In the genomic region with DNA sequence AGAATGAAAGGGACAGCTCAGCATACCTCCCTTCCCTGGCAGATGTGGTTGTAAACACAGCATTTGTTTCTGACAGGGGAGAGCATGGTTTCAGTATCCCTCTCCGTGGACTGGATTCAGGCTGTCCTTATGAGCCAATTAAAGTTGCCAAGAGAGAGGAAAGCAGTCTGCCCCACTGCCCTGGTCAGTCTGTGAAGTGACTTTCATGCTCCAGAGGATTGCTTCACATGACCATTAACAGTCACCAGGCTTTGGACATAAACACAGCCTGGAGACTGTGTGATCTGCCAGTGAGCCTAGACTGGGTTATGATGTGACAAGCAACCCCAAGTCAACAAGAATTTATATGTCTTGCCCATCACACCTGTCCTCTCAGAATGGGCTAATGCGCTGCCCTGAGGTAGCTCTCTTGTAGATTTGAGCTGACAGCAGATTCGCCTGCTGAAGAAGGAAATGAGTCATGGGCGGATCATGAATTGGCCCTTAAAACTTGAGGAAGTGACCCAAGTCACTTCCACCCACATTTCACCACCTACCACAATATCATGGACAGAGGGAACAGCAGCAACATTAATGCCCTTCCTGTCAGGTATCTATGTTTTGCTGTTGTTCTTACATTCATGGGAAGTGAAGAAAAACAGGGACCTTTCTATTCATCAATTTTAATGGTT, we compare ENCODE assay signal across 38 mouse cellular contexts. TPM values are rescaled to one million over a fixed set of nuclear protein-coding genes. Genes with fewer than 3 reads are reported as not detected.
A peak's percentile ranks its signal among the peaks of the same experiment; 100 is the strongest.
DNase-seq lines count a peak whose midpoint lies in the region; ATAC-seq and TF ChIP-seq lines count a peak whose summit lies in the region.
"Had no signal": no experiment of that assay in that cellular context is flagged by ENCODE, and none has a peak within 500 bp of the region (broad histone marks: within the 10 kb centered on the region; RNA-seq: fewer than 3 reads in every experiment).

No protein-coding gene starts in this region.

- ATAC-seq in kidney, postnatal 0 days (replicated peaks; ENCODE audit: low FRiP score, low read depth), result peak; percentile 72
- ATAC-seq in kidney, embryonic 16.5 days (ENCODE audit: low FRiP score, low TSS enrichment), result no peak
- peak; percentile 42 to 86; a peak in 3 of 4 replicates for ATAC-seq in hematopoietic stem cell, adult 5-6 weeks (replicated peaks in 1 of 2; ENCODE audit: insufficient read depth in 1 of 2, low FRiP score in 2 of 2, low TSS enrichment in 1 of 2, low read depth in 1 of 2, poor library complexity in 2 of 2, severe bottlenecking in 2 of 2)
- ATAC-seq: forebrain, embryonic 13.5 days; hindbrain, embryonic 16.5 days; intestine, embryonic 16.5 days; liver, embryonic 12.5 days; Patski had no signal

- no peak for TF ChIP-seq CTCF in kidney, postnatal 0 days (IDR thresholded peaks at IDR 0.05; ENCODE audit: low read depth)
- no peak for TF ChIP-seq CTCF in bone marrow, adult 2 months (IDR thresholded peaks at IDR 0.05; ENCODE audit: control insufficient read depth, insufficient read depth, low read length)

- no peak for DNase-seq in kidney, postnatal 0 days (ENCODE audit: low spot score)
- peak; percentile 1 to 2 for DNase-seq in monocyte, adult 2 months (ENCODE audit: low read depth in 1 of 2, low spot score in 2 of 2)
- no peak for DNase-seq in urinary bladder, adult 18-20 months (ENCODE audit: low spot score in 2 of 2)
- no peak for DNase-seq in c-Kit-positive CD71-positive TER-119-positive erythroid progenitor cells, embryonic 14.5 days (ENCODE audit: low spot score)
- DNase-seq: adrenal gland, postnatal 36 days; B cell, adult 2 months; cerebellum, adult 11-12 months; cerebellum, postnatal 25 days; embryo, embryonic 11 days; layer of hippocampus, postnatal 36 days; lung, adult 18-20 months; lung, postnatal 14 days; right cerebral cortex, postnatal 14 days had no signal

- no peaks in the 10 kb centered on the region for H3K9me3 ChIP-seq in kidney, postnatal 0 days (replicated peaks; ENCODE audit: low read length)
- H3K9me3 ChIP-seq in kidney, embryonic 16.5 days (ENCODE audit: low read length), result no peaks in the 10 kb centered on the region
- H3K9me3 ChIP-seq: embryonic facial prominence, embryonic 13.5 days; forebrain, embryonic 13.5 days; G1E; heart, embryonic 10.5 days; hindbrain, embryonic 10.5 days; liver, embryonic 12.5 days; midbrain, embryonic 10.5 days had no signal

- H3K9ac ChIP-seq in kidney, postnatal 0 days (ENCODE audit: low read depth, low read length), result no peak overlapping the region
- H3K9ac ChIP-seq in kidney, embryonic 16.5 days (replicated peaks; ENCODE audit: low read length), result no peak overlapping the region
- H3K9ac ChIP-seq: embryonic facial prominence, embryonic 13.5 days; forebrain, embryonic 13.5 days; liver, embryonic 12.5 days had no signal

- H3K4me1 ChIP-seq in kidney, postnatal 0 days (replicated peaks; ENCODE audit: insufficient read depth, low read length), result no peaks in the 10 kb centered on the region
- no peaks in the 10 kb centered on the region for H3K4me1 ChIP-seq in kidney, embryonic 16.5 days (ENCODE audit: insufficient read depth, low read length)
- H3K4me1 ChIP-seq in bone marrow, adult 2 months (ENCODE audit: control insufficient read depth, insufficient read depth, low read length), result no peaks in the 10 kb centered on the region
- H3K4me1 ChIP-seq: embryonic facial prominence, embryonic 13.5 days; forebrain, embryonic 13.5 days; heart, embryonic 10.5 days; hindbrain, embryonic 10.5 days; liver, embryonic 12.5 days; midbrain, embryonic 10.5 days had no signal

- 65% methylated on average over 4 of the region's 4 CpGs for WGBS in kidney, postnatal 0 days
- 72% methylated on average over 4 of the region's 4 CpGs for WGBS in kidney, embryonic 16.5 days
- 38% methylated on average over 4 of the region's 4 CpGs for WGBS in bone marrow, adult 2 months

- H3K27me3 ChIP-seq in kidney, postnatal 0 days (ENCODE audit: insufficient read depth, low read length), result no peaks in the 10 kb centered on the region
- no peaks in the 10 kb centered on the region for H3K27me3 ChIP-seq in kidney, embryonic 16.5 days (ENCODE audit: insufficient read depth, low read length)
- H3K27me3 ChIP-seq: CH12.LX; embryonic facial prominence, embryonic 13.5 days; forebrain, embryonic 13.5 days; liver, embryonic 12.5 days; Patski had no signal

- H3K36me3 ChIP-seq in kidney, postnatal 0 days (ENCODE audit: insufficient read depth, low read length), result no peaks in the 10 kb centered on the region
- no peaks in the 10 kb centered on the region for H3K36me3 ChIP-seq in kidney, embryonic 16.5 days (ENCODE audit: insufficient read depth, low read length)
- H3K36me3 ChIP-seq: embryonic facial prominence, embryonic 13.5 days; G1E; heart, embryonic 10.5 days; hindbrain, embryonic 10.5 days; liver, embryonic 12.5 days; midbrain, embryonic 10.5 days had no signal

- no peak overlapping the region for H3K27ac ChIP-seq in kidney, postnatal 0 days
- no peak overlapping the region for H3K27ac ChIP-seq in kidney, embryonic 16.5 days (ENCODE audit: low read length)
- H3K27ac ChIP-seq in bone marrow, adult 2 months (ENCODE audit: control insufficient read depth, insufficient read depth, low read depth, low read length, poor library complexity), result peak overlapping the region; percentile 10; the same call in 1 of the 2 replicates
- H3K27ac ChIP-seq: embryonic facial prominence, embryonic 13.5 days; forebrain, embryonic 13.5 days; heart, embryonic 10.5 days; hindbrain, embryonic 10.5 days; layer of hippocampus, adult 2 months; liver, embryonic 12.5 days; midbrain, embryonic 10.5 days; stomach, postnatal 0 days had no signal

- H3K4me2 ChIP-seq in kidney, postnatal 0 days (ENCODE audit: low read length), result no peak overlapping the region
- H3K4me2 ChIP-seq in kidney, embryonic 16.5 days (replicated peaks; ENCODE audit: low read depth, low read length), result no peak overlapping the region
- H3K4me2 ChIP-seq: embryonic facial prominence, embryonic 13.5 days; forebrain, embryonic 13.5 days; liver, embryonic 12.5 days had no signal

- no peak overlapping the region for H3K4me3 ChIP-seq in kidney, postnatal 0 days (replicated peaks; ENCODE audit: low read depth, low read length)
- no peak overlapping the region for H3K4me3 ChIP-seq in kidney, embryonic 16.5 days (ENCODE audit: low read length)
- no peak overlapping the region for H3K4me3 ChIP-seq in bone marrow, adult 2 months (replicated peaks; ENCODE audit: control insufficient read depth, low read depth, low read length)
- H3K4me3 ChIP-seq: embryonic facial prominence, embryonic 13.5 days; erythroblast, embryonic 14.5 days; forebrain, embryonic 13.5 days; heart, embryonic 10.5 days; hindbrain, embryonic 10.5 days; layer of hippocampus, adult 2 months; liver, embryonic 12.5 days; midbrain, embryonic 10.5 days had no signal

- TF ChIP-seq POLR2A in bone marrow, adult 2 months (IDR thresholded peaks at IDR 0.05; ENCODE audit: borderline replicate concordance, control insufficient read depth, low read depth, low read length), result no peak

RNA-seq across cellular contexts. Expression of gene Tbpl2, which starts 7.4 kb away (rescaled TPM):
- not detected in 2 replicates for polyA plus RNA-seq in kidney, postnatal 0 days (2015; fragmentation: Nextera tagmentation; extraction: Ambion mirVana)
- polyA plus RNA-seq in kidney, embryonic 16.5 days (2015; fragmentation: Nextera tagmentation; extraction: Ambion mirVana), result not detected in 2 replicates
- not detected in 2 replicates for polyA plus RNA-seq in bone marrow, adult 2 months (2011; ENCODE audit: insufficient read depth, insufficient read length, low replicate concordance, missing spikeins)
- not detected in 2 replicates for total RNA-seq in hematopoietic stem cell, adult 5-6 weeks (2017)
- total RNA-seq: adrenal gland, adult 18-20 months; adrenal gland, postnatal 36 days; CH12.LX; G1E; gastrocnemius, adult 18-20 months; gastrocnemius, postnatal 4 days; layer of hippocampus, adult 2 months; layer of hippocampus, postnatal 36 days; left cerebral cortex, postnatal 10 days; midbrain, postnatal 0 days had no signal
- polyA plus RNA-seq: embryonic facial prominence, embryonic 13.5 days; erythroblast, embryonic 14.5 days; forebrain, embryonic 13.5 days; G1E; heart, embryonic 10.5 days; heart, embryonic 16.5 days; hindbrain, embryonic 10.5 days; hindbrain, embryonic 16.5 days; intestine, embryonic 16.5 days; limb, embryonic 11.5 days; liver, embryonic 12.5 days; midbrain, embryonic 10.5 days; midbrain, postnatal 0 days; stomach, postnatal 0 days; thymus, postnatal 0 days had no signal

RNA-seq across cellular contexts. Expression of gene Il1f8, which starts 49.2 kb away (rescaled TPM):
- not detected in 2 replicates for polyA plus RNA-seq in kidney, postnatal 0 days (2015; fragmentation: Nextera tagmentation; extraction: Ambion mirVana)
- not detected in 2 replicates for polyA plus RNA-seq in kidney, embryonic 16.5 days (2015; fragmentation: Nextera tagmentation; extraction: Ambion mirVana)
- polyA plus RNA-seq in bone marrow, adult 2 months (2011; ENCODE audit: insufficient read depth, insufficient read length, low replicate concordance, missing spikeins), result not detected in 2 replicates
- not detected in 2 replicates for total RNA-seq in hematopoietic stem cell, adult 5-6 weeks (2017)
- total RNA-seq: adrenal gland, adult 18-20 months; adrenal gland, postnatal 36 days; gastrocnemius, adult 18-20 months; gastrocnemius, postnatal 4 days; layer of hippocampus, adult 2 months; layer of hippocampus, postnatal 36 days; left cerebral cortex, postnatal 10 days; midbrain, postnatal 0 days had no signal
- polyA plus RNA-seq: embryonic facial prominence, embryonic 13.5 days; erythroblast, embryonic 14.5 days; forebrain, embryonic 13.5 days; G1E; heart, embryonic 10.5 days; heart, embryonic 16.5 days; hindbrain, embryonic 10.5 days; hindbrain, embryonic 16.5 days; intestine, embryonic 16.5 days; limb, embryonic 11.5 days; liver, embryonic 12.5 days; midbrain, embryonic 10.5 days; midbrain, postnatal 0 days; Patski; thymus, postnatal 0 days had no signal

RNA-seq across cellular contexts. Expression of gene Hnmt, which starts 54.6 kb away (rescaled TPM):
- polyA plus RNA-seq in kidney, postnatal 0 days (2015; fragmentation: Nextera tagmentation; extraction: Ambion mirVana), result 5.3 and 5.8 TPM in 2 replicates
- 1.4 and 1.6 TPM in 2 replicates for polyA plus RNA-seq in kidney, embryonic 16.5 days (2015; fragmentation: Nextera tagmentation; extraction: Ambion mirVana)
- polyA plus RNA-seq in bone marrow, adult 2 months (2011; ENCODE audit: insufficient read depth, insufficient read length, low replicate concordance, missing spikeins), result 2.4 and 3.3 TPM in 2 replicates
- total RNA-seq in hematopoietic stem cell, adult 5-6 weeks (2017), result 34.8 and 40.6 TPM in 2 replicates
- total RNA-seq: G1E had no signal
- polyA plus RNA-seq: erythroblast, embryonic 14.5 days; G1E had no signal

Comparison
In these comparisons a context has a peak if more than half of its experiments do, and no peak if none do; other contexts are left out.
1. DNase-seq: peak in monocyte, adult 2 months (2 of 2); none in kidney, postnatal 0 days (single experiment), urinary bladder, adult 18-20 months (0 of 2) and c-Kit-positive CD71-positive TER-119-positive erythroid progenitor cells, embryonic 14.5 days (single experiment).